Mouse (Mus musculus) intestine, embryonic 14.5 days (tissue): ENCODE data around the gene Ccng2. TPM values are rescaled to one million over a fixed set of nuclear protein-coding genes. Genes with fewer than 3 reads are reported as not detected.

Experiments
- ATAC-seq: fragments of 200-750 bp; cut with Nextera tagmentation; replicated peaks from 2 replicates; pipeline ENCODE4 v1.8.0; 2017; ENCODE audit warnings: low read depth, moderate number of reproducible peaks, moderate TSS enrichment, moderate library complexity; ENCODE audit not compliant: low FRiP score, low TSS enrichment
- DNase-seq: peaks from one replicate; pipeline ENCODE4 v3.0.0-alpha.2; 2018; ENCODE audit warnings: low spot score
- H3K27ac ChIP-seq: fragments of 300-500 bp; sonication (generic); 2 replicates; pipeline ENCODE4 v1.5.1; 2014; ENCODE audit warnings: low read depth, mild to moderate bottlenecking, control low read depth
- H3K27me3 ChIP-seq: fragments of 300-500 bp; sonication (generic); replicated peaks from 2 replicates; pipeline ENCODE4 v1.6.1; 2014; ENCODE audit warnings: low read length, control low read depth; ENCODE audit not compliant: control insufficient read depth, insufficient read depth
- H3K36me3 ChIP-seq: fragments of 300-500 bp; sonication (generic); 2 replicates; pipeline ENCODE4 v1.6.1; 2014; ENCODE audit warnings: low read length, control low read depth; ENCODE audit not compliant: control insufficient read depth, insufficient read depth
- H3K4me1 ChIP-seq: fragments of 300-500 bp; sonication (generic); replicated peaks from 2 replicates; pipeline ENCODE4 v1.6.1; 2014; ENCODE audit warnings: low read length, control low read depth, mixed read lengths; ENCODE audit not compliant: control insufficient read depth, insufficient read depth
- H3K4me2 ChIP-seq: fragments of 300-500 bp; sonication (generic); 2 replicates; pipeline ENCODE4 v1.6.1; 2014; ENCODE audit warnings: low read length
- H3K4me3 ChIP-seq: fragments of 300-500 bp; sonication (generic); 2 replicates; pipeline ENCODE4 v1.5.1; 2014; ENCODE audit warnings: low read depth, low read length, control low read depth, mixed read lengths
- H3K9ac ChIP-seq: fragments of 300-500 bp; sonication (generic); 2 replicates; pipeline ENCODE4 v1.6.1; 2014; ENCODE audit warnings: mild to moderate bottlenecking, low read length
- H3K9me3 ChIP-seq: fragments of 300-500 bp; sonication (generic); 2 replicates; pipeline ENCODE4 v1.6.1; 2016; ENCODE audit warnings: low read length, control low read depth; ENCODE audit not compliant: control insufficient read depth
- WGBS: fragments of 180-500 bp; shearing (Covaris S2); extraction: QIAGEN DNeasy Blood & Tissue Kit; methylation state at CpG from one replicate; pipeline ENCODE4 v1.1.7; 2014; 5-methylcytosine and 5-hydroxymethylcytosine counted together
- polyA plus RNA-seq: library from polyadenylated mRNA; unstranded; fragments of >200 nt; fragmentation: Nextera tagmentation; extraction: Ambion mirVana; gene quantifications from 2 replicates; pipeline ENCODE4 v1.2.1, GENCODE M21; 2014

The Ccng2 gene
- polyA plus RNA-seq, 1 experiment from 2014 or later = 31.2 TPM

- peak overlapping the region; percentile 94 for H3K4me3 ChIP-seq
- H3K4me1 ChIP-seq = peaks cover 15% of the 10 kb centered on the region
- H3K27ac ChIP-seq = peak overlapping the region; percentile 95
- ATAC-seq = peak; percentile 65
- peaks cover 28% of the 10 kb centered on the region for H3K36me3 ChIP-seq
- H3K4me2 ChIP-seq = peak overlapping the region; percentile 65
- H3K9me3 ChIP-seq = no peaks in the 10 kb centered on the region
- H3K9ac ChIP-seq = peak overlapping the region; percentile 97
- peak; percentile 93 for DNase-seq
- H3K27me3 ChIP-seq = no peaks in the 10 kb centered on the region
- under 1% methylated on average over 48 of the region's 48 CpGs for WGBS
Measured at GRCm38 (mm10) chr5:93267851-93268606, 972 bp downstream of the Ccng2 start.

DNA sequence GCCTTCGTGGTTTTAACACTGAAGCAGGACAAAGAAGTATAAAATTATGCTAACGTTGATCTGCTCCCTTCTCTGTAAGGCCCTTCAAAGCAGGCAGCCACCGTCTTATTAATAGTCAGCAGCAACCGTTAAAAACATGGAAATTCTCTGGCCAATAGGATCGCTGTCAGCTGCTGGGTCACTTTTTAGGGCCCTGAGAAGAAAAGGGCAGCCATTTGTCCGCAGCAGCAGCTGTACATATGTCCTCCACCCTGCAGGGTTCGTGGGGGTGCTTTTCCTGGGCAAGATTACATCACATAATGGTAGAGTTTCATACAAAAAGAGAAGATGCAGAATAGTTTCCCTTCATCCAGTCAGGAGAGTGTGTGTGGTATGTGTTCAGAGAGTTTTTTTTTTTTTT, 3.0 kb downstream of the Ccng2 start:
- no peak overlapping the region for H3K4me3 ChIP-seq
- H3K4me1 ChIP-seq = peaks cover 15% of the 10 kb centered on the region
- no peaks in the 10 kb centered on the region for H3K9me3 ChIP-seq
- ATAC-seq = no peak
- peaks cover 49% of the 10 kb centered on the region for H3K36me3 ChIP-seq
- H3K9ac ChIP-seq = no peak overlapping the region
- 0 out of 2 replicates have a peak overlapping the region, but pooled peaks have one; percentile 65 for H3K4me2 ChIP-seq
- no peak for DNase-seq
- H3K27me3 ChIP-seq = no peaks in the 10 kb centered on the region
- no peak overlapping the region for H3K27ac ChIP-seq
- 66% methylated on average over 7 of the region's 7 CpGs for WGBS

- DNase-seq (no peak), ATAC-seq (no peak)
- H3K9me3 ChIP-seq = no peaks in the 10 kb centered on the region
Measured at GRCm38 (mm10) chr5:93270721-93271120, 3.7 kb downstream of the Ccng2 start.

GRCm38 (mm10) chr5:93282446-93283107, 15.5 kb downstream of the Ccng2 start:
- 75% methylated on average over 14 of the region's 14 CpGs for WGBS
- no peak for ATAC-seq
- no peak overlapping the region for H3K9ac ChIP-seq
- no peak overlapping the region for H3K27ac ChIP-seq
- H3K4me3 ChIP-seq = no peak overlapping the region
- no peak overlapping the region for H3K4me2 ChIP-seq
- H3K9me3 ChIP-seq = no peaks in the 10 kb centered on the region
- peaks cover 2% of the 10 kb centered on the region for H3K36me3 ChIP-seq
- H3K27me3 ChIP-seq = no peaks in the 10 kb centered on the region
- no peak for DNase-seq
- H3K4me1 ChIP-seq = no peaks in the 10 kb centered on the region

More at GRCm38 (mm10) chr5:93270721-93271120, 3.7 kb downstream of the Ccng2 start:
- H3K4me2 ChIP-seq = no peak overlapping the region
- no peak overlapping the region for H3K27ac ChIP-seq
- WGBS = 97% methylated on average over 18 of the region's 18 CpGs
- no peak overlapping the region for H3K9ac ChIP-seq
- peaks cover 55% of the 10 kb centered on the region for H3K36me3 ChIP-seq
- H3K4me1 ChIP-seq = peaks cover 14% of the 10 kb centered on the region
- no peaks in the 10 kb centered on the region for H3K27me3 ChIP-seq
- no peak overlapping the region for H3K4me3 ChIP-seq

- Histone ChIP-seq H3K36me3 (no peaks in the 10 kb centered on the region), H3K4me3 (no peak overlapping the region), H3K9me3 (no peaks in the 10 kb centered on the region), H3K27me3 (no peaks in the 10 kb centered on the region), H3K4me2 (no peak overlapping the region), H3K9ac (no peak overlapping the region), H3K27ac (no peak overlapping the region), H3K4me1 (no peaks in the 10 kb centered on the region)
- no peak for ATAC-seq
- 75% methylated on average over 7 of the region's 7 CpGs for WGBS
- no peak for DNase-seq
Measured at GRCm38 (mm10) chr5:93283109-93283508, 16.1 kb downstream of the Ccng2 start.

GRCm38 (mm10) chr5:93288553-93288952, 21.5 kb downstream of the Ccng2 start:
- Histone ChIP-seq H3K9ac (no peak overlapping the region), H3K36me3 (no peaks in the 10 kb centered on the region), H3K4me3 (no peak overlapping the region), H3K9me3 (0 out of 2 replicates have a peak, but pooled peaks cover 2% of the 10 kb centered on the region), H3K4me2 (no peak overlapping the region), H3K27ac (no peak overlapping the region), H3K27me3 (no peaks in the 10 kb centered on the region), H3K4me1 (no peaks in the 10 kb centered on the region)
- ATAC-seq = no peak
- DNase-seq = no peak

GRCm38 (mm10) chr5:93290282-93290681, 23.2 kb downstream of the Ccng2 start:
- no peak overlapping the region for H3K9ac ChIP-seq
- 13% methylated on average over 2 of the region's 2 CpGs for WGBS
- H3K36me3 ChIP-seq = no peaks in the 10 kb centered on the region
- H3K4me2 ChIP-seq = no peak overlapping the region
- DNase-seq (peak; percentile 53), ATAC-seq (peak; percentile 92)
- H3K27ac ChIP-seq = no peak overlapping the region
- H3K4me3 ChIP-seq = no peak overlapping the region
- no peaks in the 10 kb centered on the region for H3K4me1 ChIP-seq
- 0 out of 2 replicates have a peak, but pooled peaks cover 2% of the 10 kb centered on the region for H3K9me3 ChIP-seq
- no peaks in the 10 kb centered on the region for H3K27me3 ChIP-seq

- H3K4me2 ChIP-seq = no peak overlapping the region
- no peak overlapping the region for H3K27ac ChIP-seq
- no peaks in the 10 kb centered on the region for H3K36me3 ChIP-seq
- DNase-seq (no peak), ATAC-seq (no peak; the same call in 1 of the 2 replicates)
- H3K27me3 ChIP-seq = no peaks in the 10 kb centered on the region
- 54% methylated on average over 5 of the region's 5 CpGs for WGBS
- no peaks in the 10 kb centered on the region for H3K4me1 ChIP-seq
- 0 out of 2 replicates have a peak, but pooled peaks cover 2% of the 10 kb centered on the region for H3K9me3 ChIP-seq
- no peak overlapping the region for H3K4me3 ChIP-seq
- no peak overlapping the region for H3K9ac ChIP-seq
Measured at GRCm38 (mm10) chr5:93296341-93296746, 29.3 kb downstream of the Ccng2 start.
